Mouse (Mus musculus): ENCODE measurements around the gene Arl6. TPM values are rescaled to one million over a fixed set of nuclear protein-coding genes. Genes with fewer than 3 reads are reported as not detected.

Arl6 gene
- total RNA-seq (2021), result 1 to 10 TPM; 1.9 to 2.0 TPM
- long read RNA-seq, experiment 1, partial matches to known transcripts, result 0 of 2 reads
- long read RNA-seq, experiment 1, other reads (novel, unspliced or antisense), result 0 of 2 reads
- long read RNA-seq, experiment 2, transcript Arl6-201 (8 exons, 1,696 nt), result major isoform, 7 of 8 reads
- long read RNA-seq, experiment 2, partial matches to known transcripts, result 0 of 8 reads
- long read RNA-seq, experiment 2, other reads (novel, unspliced or antisense), result 1 of 8 reads

GRCm38 (mm10) chr16:59639102-59639691 is at the start of gene Arl6:
Gene Arl6, minus strand, starts transcription at chr16:59639391.
- intact Hi-C loops (cut with DNase I), result no loop called here
- peak; percentile 89 to 93 for DNase-seq

DNA sequence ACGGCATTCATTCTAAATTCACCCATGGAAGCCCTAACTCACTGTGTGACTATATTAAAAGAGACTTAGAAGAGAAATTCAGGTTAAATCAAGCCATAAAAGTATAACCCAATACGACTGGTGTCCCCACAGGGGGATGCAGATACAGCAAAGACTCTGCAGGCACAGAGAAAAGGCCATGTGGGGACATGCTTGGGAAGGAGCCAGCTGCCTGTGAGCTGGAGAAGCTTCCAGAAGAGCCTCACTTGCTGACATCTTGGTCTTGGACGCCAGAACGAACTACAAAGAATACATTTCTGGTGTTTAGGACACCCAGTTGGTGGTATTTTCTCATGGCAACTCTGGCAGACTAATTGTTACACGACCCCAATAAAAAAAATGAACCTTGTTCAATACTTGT is 45.9 kb upstream of the Arl6 start:
- DNase-seq, result no peak
- intact Hi-C loops (cut with DNase I), result no loop called here

DNA sequence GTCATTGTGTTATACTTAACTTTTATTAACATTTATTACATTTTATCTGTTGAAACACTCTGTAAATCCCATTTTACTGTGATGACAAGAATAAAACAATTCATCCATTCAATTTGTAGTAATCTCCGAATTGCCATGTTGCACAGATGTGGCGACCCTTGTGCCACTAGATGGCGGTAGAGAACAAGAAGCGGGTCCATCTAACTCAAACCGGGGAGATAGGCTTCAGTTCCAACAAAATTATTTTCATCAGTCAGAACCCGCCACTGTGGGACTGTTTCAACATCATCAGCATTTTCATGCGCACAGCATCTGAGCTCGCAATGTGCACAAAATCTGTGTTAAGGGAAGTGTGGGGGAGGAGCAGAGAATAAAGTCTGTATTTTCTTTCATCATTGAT is 44.2 kb upstream of the Arl6 start:
- intact Hi-C loops (cut with DNase I), result no loop called here
- peak; percentile 17 to 40 for DNase-seq

DNA sequence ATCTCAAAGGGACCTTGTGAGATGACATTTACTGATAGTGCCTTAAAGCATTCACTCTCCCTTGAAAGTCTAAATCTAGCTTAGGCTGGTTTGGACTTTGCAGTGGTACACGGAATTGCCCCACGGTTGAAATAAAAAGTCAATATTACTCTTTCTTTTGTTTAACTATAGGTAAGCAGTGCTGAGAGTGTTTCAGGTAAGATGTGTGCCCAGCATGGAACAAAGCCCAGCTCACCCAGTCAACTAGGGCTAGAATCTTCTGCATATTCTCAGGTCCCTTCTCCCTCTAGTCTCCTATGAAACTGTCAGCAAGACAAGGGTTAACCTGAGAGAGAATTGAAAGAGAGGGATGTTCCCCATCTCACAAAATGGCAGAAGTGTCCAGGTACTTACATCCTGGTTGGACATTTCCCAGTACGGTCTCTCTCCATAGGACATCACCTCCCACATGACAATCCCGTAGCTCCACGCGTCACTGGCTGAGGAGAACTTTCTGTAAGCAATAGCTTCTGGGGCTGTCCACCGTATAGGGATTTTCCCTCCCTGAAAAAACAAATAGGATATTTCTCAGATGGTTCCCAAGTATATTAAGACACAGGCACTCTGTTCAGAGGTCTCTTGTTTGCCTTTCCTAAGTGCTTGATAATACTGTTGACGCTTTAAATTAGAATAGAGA is 43.2 kb upstream of the Arl6 start:
- intact Hi-C loops (cut with DNase I), result no loop called here
- no peak for DNase-seq

DNA sequence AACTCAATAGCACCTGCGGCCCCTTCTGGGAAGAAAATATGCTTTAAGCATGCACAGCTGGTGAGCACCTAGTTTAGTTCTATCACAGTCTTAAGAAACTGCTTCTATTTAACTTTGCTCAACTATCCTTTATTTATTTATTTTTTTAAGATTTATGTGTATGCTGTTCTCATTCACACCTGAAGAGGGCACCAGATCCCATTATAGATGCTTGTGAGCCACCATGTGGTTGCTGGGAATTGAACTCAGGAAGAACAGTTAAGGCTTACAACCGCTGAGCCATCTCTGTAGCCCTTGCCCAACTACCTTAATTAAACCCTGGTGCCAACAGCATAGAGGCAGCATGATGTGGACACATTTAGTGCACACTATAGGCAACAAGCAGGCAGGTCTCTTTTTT is 27.7 kb upstream of the Arl6 start:
- intact Hi-C loops (cut with DNase I), result no loop called here
- DNase-seq, result no peak

GRCm38 (mm10) chr16:59643766-59644165 is 4.6 kb upstream of the Arl6 start:
- no peak for DNase-seq
- intact Hi-C loops (cut with DNase I), result no loop called here

DNA sequence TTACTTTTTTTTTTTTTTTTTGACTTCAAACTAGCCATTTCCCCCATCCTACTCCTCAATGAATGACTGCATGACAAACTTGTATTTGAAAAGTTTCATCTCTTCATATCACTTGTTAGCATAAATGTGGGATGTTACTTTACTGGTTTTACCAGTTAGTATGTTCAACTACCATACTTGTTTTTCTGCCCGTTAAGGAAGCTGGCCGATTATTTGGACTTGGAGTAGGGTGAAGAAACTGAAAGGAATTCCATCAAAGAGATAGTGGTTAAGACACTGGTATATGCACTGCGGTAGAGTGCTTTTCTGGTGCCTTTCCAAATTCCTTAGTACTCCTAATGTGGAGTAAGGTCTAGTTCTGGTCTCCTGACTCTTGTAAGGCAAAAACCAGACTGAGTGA is 794 bp upstream of the Arl6 start:
- intact Hi-C loops (cut with DNase I), result no loop called here
- no peak for DNase-seq

DNA sequence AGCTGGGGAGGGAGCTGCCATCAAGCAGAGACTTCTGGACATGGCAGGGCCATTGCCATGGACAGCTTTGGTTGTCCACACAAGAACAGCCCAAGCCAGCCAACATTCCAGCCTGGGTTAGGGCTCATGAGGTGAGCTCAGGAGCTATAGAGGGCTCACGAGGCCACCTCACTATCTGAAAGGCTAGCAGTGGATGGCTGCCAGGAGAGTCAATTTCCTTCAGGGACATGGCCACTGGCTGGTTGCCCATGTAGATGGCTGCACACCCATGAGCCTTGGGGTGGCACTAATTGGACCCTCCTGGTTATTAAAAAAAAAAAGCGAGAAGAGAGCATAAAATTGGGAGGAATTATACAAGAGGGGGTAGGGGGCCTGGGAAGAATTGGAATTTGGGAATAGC is 4.6 kb downstream of the Arl6 start:
- no peak for DNase-seq
- intact Hi-C loops (cut with DNase I), result no loop called here

GRCm38 (mm10) chr16:59621554-59621953 is 17.6 kb downstream of the Arl6 start:
- intact Hi-C loops (cut with DNase I), result no loop called here
- no peak for DNase-seq

GRCm38 (mm10) chr16:59617167-59617566 is 22.0 kb downstream of the Arl6 start:
- intact Hi-C loops (cut with DNase I), result loop anchor here (1.0 to 2.0 kb wide), 2 partner anchors 140 to 196 kb away; no protein-coding TSS in a partner anchor
- DNase-seq, result no peak

- no peak for DNase-seq
- intact Hi-C loops (cut with DNase I), result loop anchor here (2.0 kb wide), 1 partner anchor 139 kb away; no protein-coding TSS in a partner anchor
Measured at GRCm38 (mm10) chr16:59615675-59616074, 23.5 kb downstream of the Arl6 start.

GRCm38 (mm10) chr16:59610750-59611149 is 28.4 kb downstream of the Arl6 start:
- intact Hi-C loops (cut with DNase I), result no loop called here

DNA sequence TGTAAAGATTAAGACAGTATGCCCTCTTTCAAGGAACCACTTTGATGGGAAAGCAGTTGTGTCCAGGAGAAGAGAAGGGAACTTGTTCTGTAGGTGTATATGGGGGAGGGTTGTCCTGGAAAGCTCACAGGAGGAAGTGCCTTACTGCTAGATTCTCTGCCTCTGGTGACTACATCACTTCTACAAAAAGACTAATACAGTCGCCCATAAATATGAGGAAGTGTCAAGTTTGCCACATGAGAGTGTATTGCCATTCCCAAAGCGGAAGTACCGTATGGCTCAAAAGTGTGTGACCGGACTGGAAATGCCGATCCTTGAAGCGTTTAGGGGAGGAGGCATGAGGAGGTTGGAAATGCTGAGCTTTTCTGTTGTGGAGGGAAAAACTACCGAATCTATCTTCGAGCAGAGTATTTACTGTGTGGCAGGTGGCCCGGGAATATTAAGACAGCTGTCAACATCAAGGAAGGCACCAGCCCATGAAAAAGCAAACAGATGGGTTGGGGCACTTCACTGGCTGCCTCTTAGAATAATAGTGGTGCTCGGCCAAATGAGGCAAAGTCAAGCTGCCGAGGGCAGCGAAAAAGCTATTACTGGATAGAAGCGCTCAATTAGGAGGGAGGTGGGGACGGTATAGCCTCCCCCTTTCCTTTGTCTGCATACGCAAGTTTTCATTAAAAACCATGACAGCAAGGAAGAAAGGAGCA is 35.0 kb downstream of the Arl6 start:
- intact Hi-C loops (cut with DNase I), result loop anchor here (5.0 kb wide), 1 partner anchor 127 kb away; no protein-coding TSS in a partner anchor

More at GRCm38 (mm10) chr16:59610750-59611149, 28.4 kb downstream of the Arl6 start:
- no peak for DNase-seq

GRCm38 (mm10) chr16:59600311-59601251 is 38.6 kb downstream of the Arl6 start, which contains the start of gene Crybg3:
Gene Crybg3, minus strand, starts transcription at chr16:59600979.
- intact Hi-C loops (cut with DNase I), result loop anchor here (5.0 kb wide), 1 partner anchor 123 kb away; no protein-coding TSS in a partner anchor
- DNase-seq, result peak; percentile 72 to 74

More for the DNA sequence above, 35.0 kb downstream of the Arl6 start:
- DNase-seq, result no peak

DNA sequence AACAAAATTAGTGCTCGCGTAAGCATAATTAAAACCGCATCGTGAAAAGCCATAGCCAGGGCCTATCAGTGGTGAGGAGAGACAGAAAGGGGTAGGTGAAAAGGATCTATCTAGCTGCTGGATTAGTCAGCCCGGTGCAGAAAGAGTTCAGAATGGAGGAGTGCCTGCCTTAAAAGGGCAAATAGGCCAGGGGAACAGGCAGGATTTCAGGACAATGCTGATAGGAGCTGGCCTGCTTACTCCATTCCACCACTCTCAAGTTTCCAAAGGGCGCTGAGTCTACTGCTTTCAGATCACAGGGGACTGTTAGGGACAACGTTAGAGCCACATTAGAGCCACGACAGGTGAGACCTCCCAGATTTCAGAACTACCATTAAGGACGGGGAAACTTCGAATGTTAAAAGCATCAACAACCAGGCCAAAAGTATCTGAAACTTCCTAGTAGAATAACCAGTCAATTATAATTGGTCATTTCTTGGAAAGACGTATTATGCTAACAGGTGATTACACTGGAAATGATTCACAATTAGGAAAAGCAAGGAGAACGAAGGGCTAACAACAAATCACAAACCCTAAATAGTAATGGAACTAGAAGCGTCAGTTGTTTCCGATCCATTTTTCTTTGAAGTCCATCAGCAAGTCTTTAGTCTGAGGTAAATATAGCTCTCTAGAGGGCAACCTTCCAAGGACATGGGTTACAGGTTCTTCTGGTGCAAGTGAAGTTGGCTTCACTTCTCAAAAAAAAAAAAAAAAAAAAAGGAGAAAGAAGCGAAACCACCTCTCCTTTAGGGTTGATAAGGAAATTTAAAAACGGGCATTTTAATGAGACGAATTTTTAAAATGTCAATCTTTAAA is 39.6 kb downstream of the Arl6 start:
- intact Hi-C loops (cut with DNase I), result loop anchor here (5.0 kb wide), 1 partner anchor 122 kb away; no protein-coding TSS in a partner anchor
- DNase-seq, result peak in 1 of 2 experiments; percentile 16

GRCm38 (mm10) chr16:59598997-59599396 is 40.2 kb downstream of the Arl6 start:
- DNase-seq, result no peak

DNA sequence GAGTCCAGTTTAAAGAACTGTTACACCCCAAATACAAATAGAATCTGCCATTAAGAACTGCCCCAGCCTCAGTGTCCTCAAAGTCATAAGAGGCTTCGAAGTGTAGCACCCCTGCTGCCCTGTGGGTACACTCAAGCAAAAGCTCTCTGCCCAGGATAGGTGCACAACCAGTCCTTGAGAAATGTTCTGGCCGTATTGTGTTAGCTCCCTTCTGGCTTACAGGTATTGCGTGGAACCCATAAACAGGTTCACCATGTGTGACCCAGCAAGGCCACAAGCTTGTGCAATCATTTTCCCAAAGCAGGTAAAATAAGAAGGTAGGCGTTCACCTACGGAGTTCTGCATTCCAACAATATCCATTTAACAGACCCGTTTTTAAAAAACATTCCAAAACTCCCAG is 41.9 kb downstream of the Arl6 start:
- intact Hi-C loops (cut with DNase I), result no loop called here
- DNase-seq, result no peak

More at GRCm38 (mm10) chr16:59598997-59599396, 40.2 kb downstream of the Arl6 start:
- intact Hi-C loops (cut with DNase I), result no loop called here

DNA sequence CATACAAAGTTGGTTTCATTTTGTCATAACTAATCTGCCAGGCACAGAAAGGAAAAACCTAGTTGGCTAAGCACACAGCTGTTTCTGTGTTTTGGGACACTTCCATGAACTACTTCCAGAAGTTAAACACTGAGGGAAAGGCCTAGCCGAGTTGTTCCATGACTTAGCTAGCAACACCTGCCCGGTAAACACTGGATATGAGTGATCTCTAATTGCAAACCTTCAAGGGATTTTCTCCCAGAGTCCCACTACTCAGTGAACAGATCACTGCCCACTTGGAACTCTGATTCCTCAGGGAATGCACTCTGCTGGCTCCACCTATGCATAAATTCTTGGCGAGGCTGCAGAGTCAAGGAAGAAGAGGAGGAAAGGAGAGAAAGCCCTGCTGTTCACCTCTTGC is 44.5 kb downstream of the Arl6 start:
- no peak for DNase-seq
- intact Hi-C loops (cut with DNase I), result no loop called here

DNA sequence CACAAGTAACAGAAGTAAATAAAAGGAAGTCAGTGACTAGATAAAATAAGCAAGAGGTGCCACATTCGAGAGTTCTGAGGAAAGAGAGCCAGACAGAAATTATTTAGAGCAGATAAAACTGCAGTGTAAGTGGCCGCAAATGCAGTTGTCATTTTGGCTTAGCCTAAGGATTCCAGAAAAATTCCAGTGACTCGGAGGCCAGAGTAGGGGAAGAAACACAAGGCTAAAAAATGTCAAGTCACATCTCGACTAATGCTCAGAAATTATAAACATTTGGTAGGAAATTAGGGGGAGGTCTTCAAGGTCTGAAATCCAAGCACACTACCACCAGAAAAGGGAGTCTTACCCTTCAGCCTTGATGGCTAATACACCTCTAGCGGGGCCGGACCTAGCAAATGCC is 48.4 kb downstream of the Arl6 start:
- intact Hi-C loops (cut with DNase I), result no loop called here
- no peak for DNase-seq
